Mouse (Mus musculus): ENCODE data around the gene Adarb1.

The Adarb1 gene

DNA sequence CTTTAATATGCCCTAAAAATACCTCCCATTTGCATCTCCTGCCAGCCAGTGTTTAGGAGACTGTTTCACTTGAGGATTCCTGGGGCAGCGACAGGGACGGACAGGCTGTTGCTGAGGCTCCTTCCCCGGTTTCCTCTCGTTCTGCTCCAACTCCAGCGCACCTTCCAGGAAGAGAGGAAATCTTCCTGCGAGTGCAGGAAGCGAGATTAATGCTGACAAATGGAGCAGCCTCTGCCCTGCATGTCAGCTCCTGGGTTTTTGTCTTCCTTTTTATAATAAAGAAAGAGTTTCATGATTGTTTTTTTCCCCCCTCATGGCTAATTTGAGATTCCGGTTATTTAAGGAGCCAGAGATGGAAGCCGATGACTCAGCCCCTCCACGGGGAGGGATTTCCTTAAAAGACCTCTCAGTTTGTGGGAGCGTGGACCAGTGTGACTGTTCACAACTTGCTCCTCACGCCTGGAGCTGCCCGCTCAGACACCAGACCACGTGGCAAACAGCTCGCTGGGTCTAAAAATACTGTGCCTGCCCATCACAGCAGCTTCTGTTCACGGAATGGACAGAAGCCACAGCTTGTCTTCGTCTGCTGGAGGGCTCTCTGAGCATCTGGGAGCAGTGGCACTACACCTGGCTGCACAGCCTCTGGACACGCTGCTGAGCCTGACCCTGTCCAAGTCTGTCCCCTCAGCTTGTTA lies 16.5 kb upstream of the Adarb1 start:
- WGBS = 6% methylated on average over 18 of the region's 18 CpGs

DNA sequence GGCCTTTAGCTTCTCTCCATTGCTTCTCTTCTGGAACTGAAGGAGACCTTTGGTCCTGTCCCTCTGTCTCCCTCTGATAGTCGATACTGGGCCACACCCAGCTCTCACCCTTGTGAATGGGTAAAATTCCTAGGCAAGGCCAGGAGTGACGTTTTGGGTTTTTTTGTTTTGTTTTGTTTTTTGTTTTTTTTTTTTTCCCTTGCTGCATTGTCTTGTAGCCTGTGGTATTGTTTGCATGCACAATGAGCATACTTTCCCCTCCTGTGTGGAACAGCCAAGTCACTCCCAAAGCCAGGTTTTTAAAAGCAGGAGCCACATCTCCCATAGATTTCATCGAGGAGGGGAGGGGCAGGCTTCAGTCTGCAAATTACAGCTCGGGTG lies 16.0 kb upstream of the Adarb1 start:
- WGBS = 15% methylated on average over 4 of the region's 4 CpGs

DNA sequence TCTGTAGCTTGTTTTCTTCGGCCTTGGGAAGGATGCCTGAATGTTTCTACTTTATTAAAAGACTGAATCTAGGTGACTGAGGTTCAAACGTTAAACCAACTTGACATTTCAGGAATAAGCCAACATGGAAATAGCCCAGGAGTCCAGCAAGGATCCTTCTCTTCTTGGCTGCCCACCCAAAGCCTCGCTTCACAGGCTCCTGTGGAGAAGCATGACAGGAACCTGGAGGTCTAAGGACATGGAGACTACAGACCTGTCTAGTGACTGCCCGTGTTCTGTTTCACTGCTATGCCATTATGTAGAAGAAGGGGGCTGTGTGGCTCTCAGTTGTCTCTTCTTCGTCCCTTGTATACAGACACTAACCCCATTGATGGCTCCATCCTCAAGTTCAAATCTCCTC lies 11.9 kb upstream of the Adarb1 start:
- 93% methylated on average over 5 of the region's 5 CpGs for WGBS

DNA sequence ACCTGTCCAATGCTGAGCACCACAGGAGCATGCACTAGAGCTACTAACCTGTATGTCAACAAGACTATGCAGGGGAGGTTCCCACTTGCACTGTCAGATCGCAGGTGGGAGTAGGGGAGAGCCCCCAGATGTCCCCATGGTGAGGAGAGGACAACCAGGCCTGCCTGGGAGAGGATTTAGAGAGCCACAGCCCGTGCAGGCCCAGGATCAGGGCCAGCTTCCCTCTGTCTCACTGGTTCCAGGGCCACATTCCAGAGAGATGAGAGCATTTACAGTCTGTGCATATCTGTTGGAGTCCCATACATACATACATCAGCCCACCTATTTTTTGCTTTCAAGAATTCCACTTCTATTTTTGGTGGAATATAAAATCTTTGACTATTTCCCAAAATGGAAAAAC lies 9.5 kb upstream of the Adarb1 start:
- WGBS = 35% methylated on average over 2 of the region's 2 CpGs

DNA sequence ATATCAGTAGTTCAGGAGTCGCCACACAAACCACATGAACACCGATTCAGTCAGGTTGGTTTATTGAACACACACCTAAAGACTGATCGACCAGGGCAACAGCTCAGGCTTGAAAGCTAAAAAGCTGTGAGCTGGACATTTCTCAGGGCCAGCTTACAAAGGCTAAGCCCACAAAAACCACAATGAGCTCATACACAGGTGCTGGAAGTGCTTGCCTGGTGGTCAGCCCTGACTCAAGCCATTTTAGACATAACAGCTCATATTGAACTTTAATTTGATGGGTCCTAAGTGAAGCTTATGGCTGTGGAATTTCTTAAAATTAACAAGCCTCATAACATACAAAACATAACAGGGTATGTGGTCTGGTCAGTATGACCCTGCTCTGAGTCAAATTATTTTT lies 2.1 kb upstream of the Adarb1 start:
- WGBS = 99% methylated on average over 3 of the region's 3 CpGs

DNA sequence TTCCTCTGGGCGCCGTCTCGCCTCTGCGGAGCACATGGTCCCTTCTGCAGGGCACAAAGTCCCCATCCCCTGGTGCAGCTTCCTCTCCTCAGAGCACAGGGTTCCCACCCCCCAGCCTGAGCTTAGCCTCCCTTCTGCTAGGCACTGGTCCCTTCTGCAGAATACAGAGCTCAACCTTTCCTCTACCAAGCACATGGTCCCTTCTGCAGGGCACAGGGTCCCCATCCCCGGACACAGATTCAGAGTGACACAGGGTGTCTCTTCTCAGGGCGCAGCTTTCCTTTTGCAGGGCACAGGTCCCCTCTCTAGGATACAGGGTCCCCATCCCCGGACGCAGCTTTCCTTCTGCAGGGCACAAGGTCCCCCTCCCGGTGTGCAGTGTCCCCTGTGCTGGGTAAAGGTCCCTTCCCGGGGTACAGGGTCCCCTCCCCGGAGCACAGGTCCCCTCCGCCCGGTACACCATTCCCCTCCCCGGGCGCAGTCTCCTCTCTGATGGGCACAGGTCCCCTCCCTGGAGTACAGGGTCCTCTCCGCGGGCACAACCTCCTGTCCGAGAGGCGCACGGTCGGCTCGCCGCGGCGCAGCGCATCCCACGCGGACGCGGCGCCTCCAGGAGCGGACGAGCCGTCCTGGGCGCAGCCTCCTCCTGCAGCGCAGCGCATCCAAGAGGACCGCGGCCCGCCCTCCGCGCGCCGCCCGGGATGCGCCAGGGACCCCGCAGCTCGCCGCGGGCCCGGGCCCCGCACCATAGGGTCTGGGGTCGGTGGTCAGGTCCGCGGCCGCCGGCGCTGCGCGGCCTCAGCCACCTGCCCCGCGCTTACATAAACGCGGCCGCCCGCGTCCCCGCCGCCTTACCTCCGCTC lies 599 bp downstream of the Adarb1 start:
- under 1% methylated on average over 70 of the region's 70 CpGs for WGBS

DNA sequence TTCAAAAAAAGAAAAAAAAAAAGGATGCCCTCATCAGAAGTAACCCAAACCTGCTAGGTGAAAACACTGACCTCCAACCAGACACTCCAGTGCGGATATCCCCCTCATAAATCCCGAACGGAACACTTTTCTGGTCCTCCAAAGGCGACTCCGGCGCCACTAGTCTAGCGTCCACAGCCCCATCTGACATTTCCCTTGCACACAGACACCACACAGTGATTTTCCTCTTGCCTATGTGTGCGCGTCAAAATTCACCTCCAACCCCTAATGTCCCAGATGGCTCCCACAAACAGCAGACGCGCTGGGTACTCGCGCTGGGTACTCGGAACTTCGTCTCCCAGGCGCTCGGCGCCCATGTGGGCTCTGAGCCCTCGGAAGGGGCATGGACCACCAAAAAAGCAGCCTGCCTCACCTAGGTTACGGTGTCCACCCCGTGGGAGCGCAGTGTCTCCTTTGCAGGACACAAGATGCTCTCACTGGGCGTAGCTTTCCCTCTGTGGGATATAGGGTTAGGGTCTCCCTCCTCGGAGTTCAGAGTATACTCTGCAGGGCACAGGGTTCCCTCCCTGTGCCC lies 1.3 kb downstream of the Adarb1 start:
- WGBS = 11% methylated on average over 24 of the region's 24 CpGs

DNA sequence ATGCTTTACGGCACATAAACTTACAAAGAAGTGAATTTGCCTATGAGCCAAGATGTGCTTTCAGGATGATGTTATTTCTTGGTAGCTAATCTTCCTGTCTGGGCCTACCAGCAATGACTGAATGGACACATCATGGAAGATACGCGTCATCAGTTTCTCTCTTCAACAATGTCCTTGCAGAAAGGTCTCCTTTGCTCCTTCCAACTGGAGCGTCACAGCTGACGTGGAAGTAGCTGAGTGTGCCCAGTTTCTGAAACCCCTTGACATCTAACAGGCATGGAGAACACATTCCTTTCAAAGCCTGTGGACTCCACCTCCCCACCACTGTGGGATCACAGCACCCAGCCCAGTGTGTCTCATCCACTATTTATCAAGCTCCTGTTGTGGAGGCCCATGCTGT lies 2.2 kb downstream of the Adarb1 start:
- WGBS = 89% methylated on average over 5 of the region's 5 CpGs

DNA sequence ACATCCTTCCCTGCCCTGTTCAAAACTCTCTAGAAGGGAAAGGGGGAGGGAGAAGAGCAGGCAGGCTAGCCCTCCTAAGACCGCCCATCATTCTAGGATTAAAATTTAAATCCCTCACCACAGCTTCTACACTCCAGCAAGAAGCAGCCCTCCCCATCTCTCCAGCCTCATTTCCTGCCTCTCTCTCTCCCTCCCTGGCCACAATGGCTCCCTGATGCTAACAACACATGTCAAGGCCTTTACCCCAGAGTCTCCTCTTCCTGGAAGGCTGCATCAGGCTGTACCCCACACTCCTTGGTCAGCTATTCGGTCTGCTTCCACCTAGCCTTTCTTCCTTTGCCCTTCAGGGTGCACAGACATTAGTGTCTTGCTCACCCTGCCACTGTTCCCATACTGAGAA lies 4.3 kb downstream of the Adarb1 start:
- WGBS = 80% methylated on average over 2 of the region's 2 CpGs

DNA sequence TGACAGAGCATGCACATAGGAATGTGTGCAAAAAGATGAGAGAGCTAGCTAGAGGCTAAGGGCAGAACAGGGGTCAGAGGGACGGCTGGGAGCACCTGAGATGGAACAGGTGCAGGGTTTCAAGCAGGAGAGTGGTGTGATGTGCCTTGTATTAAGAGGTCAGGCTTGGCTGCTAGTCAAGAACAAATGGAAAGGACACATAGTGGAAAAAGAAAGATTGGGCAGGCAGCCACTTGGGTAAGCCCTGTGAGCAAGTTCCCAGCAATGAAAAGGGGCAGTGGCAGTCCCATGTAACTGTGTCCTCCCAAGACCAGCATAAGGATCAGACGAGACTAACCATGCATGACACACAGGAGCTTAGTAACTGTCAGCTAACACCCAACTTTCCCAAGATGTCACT lies 8.9 kb downstream of the Adarb1 start:
- 72% methylated on average over 2 of the region's 2 CpGs for WGBS

DNA sequence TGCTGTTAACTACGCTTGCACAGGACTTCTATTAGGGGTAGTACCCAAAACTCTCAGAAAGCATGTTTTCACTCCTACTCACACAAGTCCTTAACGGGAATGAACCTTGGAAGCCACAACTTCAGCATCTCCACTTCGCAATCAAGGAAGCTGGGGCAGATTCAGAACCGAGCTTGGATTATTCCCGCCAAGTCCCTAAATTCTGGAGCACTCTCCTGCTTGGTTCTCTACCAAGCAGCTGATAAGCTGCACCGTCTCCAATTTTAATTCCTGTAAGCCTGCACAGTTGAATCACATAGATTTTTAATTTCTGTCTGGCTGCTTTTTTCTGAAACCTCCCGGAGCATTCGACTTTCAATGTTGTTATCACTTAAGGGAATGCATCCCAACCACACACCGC lies 9.8 kb downstream of the Adarb1 start:
- WGBS = 59% methylated on average over 9 of the region's 9 CpGs

DNA sequence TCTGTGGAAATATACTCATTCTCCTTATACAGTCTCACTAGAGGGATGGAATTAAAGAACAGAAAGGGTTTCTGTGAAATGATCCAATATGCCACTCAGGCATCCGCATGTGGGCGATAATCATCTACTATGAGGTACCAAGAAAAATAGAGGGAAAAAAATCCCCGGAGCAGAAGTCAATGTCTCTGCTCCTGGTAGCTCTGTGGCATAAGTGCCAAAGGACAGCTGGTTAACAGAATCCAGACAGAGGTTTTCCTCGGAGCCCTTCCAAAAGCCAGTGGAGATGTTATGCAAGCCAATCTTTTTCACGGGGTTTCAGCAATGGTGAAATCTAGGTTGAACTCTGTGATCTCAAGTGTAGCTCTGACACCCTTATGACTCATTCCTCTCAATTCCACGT lies 11.6 kb downstream of the Adarb1 start:
- WGBS = 31% methylated on average over 6 of the region's 6 CpGs

DNA sequence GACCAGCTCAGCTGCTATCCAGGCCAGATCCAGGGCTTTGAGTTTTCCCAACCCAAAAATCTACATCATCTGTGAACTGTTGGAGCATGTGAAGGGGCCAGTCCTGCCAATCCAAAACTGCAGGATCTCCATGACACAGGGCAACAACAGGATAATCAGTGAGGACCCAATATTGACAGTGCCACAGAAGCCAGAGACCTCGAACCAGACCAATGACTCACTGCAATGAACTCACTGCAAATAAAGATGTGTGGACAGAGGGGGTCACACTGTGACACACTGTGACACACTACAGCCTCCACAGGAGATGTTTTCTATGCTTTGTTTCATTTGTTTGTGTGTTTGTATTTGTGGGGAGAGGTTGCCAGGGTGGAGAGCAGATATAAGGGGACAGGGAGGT lies 15.6 kb downstream of the Adarb1 start:
- 69% methylated on average over 1 of the region's 1 CpGs for WGBS

DNA sequence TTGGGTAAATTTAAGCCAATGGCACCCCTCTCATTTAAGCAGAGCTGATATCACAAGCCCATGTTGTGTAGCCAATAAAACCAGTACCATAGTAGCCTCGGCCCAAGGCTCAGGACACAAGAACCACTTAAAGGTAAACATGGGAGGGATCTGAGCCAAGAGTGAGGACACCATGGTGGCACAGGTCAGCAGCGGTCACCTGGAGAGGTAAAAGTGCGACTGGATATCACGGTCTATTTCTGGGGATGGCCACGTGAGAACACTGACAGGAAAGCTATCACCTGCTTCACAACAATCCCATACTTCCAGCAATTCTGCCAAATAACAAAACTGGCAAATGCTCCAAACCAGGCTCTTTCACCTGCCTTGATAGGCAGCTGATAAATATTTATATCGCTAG lies 17.0 kb downstream of the Adarb1 start:
- 88% methylated on average over 6 of the region's 6 CpGs for WGBS

DNA sequence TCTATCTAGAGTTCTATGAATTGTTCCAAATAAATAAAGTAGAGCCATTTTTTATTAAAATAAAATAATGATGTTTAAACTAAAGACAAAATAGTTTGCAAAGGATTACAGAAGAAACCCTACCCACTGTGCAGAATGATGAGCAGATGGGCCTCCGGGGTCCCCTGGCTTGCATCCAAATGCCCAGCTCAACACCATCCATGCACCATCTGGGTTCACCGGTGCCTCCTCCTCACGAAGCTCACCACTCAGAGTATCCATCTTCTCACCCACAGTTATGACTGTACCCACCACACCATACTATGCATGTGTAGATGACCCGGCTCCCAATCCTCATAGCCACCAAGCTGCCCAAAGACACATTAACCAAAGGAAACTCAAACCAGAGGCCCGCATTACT lies 18.1 kb downstream of the Adarb1 start:
- WGBS = 66% methylated on average over 5 of the region's 5 CpGs

DNA sequence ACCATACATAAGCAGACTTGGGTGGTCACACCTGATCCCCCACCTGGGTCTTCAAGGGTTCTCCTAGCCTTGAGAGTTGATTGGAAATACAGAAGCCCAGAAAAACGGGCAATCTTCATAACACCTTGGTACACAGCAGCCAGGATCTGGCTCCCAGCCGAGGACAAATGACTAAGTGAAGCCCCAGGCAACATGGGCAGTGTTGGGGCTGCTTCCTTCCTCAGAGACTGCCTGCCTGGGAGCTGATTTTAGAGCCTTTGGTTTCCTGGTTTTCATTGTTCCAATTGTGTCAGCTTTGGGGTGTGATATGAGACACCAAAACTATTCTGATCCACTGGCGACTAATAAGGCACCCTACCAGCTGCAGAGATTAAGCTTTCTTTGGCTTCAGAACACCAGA lies 20.0 kb downstream of the Adarb1 start:
- WGBS = 40% methylated on average over 3 of the region's 3 CpGs

DNA sequence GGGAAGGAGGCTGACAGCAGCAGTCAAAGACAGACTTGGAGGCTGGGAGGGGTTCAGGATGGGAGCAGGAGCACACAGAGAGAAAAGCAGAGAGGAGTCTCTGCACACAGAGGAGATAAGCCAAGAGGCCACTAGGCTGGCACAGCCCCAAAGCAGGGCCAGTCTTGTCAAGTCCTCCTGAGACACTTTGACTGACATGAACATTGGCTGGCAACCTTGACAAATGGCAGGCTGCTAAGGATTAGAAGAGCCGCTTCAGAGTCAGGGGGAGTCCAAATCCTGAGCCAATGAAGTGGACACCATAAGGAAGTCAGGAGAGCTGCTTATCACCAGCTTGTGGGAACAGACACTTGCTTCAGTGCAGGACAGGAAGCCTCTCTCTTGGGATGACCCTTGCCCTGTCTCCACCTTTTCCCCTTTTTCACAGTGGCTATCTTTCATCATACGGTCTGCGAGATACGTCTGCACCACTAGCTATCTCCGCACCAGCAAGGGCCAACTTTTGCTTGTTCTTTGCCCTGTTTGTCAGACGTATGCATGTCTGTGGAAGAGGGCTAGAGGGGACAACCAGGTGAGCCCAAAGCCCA lies 20.9 kb downstream of the Adarb1 start:
- 83% methylated on average over 6 of the region's 6 CpGs for WGBS

DNA sequence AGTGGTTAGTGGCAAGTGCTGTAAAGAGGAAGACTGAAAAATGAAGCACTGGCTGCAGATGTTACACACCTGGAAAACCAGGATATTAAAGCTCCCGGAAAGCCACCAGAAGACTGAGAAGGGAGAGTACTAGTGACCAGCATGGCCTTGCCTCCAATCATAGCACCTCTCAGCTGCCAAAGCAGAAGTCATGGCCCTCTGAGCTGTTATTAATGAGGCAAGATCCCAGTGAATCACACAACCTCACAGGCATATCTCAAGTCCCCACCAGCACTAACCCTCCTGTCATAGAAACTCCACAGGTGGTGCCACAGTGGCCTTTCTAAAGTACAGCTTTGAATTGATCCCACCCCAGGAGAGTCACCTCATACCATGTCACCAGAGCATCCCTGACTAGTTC lies 22.1 kb downstream of the Adarb1 start:
- 91% methylated on average over 1 of the region's 1 CpGs for WGBS

DNA sequence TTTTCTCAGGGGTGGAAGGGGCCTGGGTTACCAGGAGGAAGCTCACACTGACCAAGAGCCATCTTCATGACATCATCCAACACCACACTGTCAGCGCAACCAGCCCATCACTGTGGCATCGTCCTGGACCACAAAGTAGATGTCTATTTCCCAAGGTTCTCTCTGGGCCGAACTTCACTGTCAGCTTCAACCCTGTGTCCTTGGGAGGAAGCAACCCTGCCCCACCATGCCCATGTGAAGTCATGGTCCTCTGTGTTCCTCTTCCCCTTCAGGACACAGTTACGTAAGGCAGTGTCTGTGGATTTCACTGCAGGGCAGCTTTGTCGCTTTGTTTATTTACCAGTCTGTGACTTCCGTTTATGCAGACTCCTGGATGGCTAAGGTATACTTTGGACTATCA lies 27.0 kb downstream of the Adarb1 start:
- 84% methylated on average over 6 of the region's 6 CpGs for WGBS

DNA sequence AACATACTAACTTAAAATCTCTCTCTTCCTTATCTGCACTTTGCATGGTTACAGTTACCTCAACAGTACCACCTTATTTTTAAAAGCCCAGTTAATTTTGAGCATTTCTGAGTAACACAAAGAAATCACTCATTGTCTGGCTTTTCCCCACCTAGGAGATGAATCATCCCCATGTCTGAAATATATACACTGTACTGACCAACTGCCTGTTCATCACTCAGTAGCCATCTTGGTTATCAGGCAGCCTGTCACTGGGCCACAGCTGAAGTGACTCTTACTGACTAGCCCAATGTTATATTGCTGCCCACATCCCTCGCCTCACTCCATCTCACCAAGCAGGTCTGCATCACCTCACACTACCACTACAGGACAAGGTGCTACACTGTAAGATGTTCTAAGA lies 30.5 kb downstream of the Adarb1 start:
- 100% methylated on average over 1 of the region's 1 CpGs for WGBS

DNA sequence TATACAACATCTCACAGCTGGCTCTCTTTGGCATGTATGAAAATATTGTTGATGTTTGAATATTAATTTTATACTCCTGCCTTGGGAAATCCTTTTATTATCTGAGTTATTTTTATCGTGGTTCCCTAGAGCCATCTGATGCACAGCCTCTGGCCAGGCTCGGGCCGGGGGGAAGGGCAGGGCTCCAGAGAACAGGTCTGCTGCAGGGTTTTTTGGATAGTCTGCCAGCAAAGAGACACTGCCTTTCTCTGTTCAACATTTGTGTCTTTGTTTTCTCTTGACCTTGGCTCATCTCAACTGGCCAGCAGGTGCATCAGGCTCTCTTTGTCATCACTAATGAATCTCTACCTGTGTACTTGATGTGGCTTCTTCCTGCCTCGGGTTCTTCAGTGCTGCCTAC lies 32.3 kb downstream of the Adarb1 start:
- WGBS = 69% methylated on average over 4 of the region's 4 CpGs

DNA sequence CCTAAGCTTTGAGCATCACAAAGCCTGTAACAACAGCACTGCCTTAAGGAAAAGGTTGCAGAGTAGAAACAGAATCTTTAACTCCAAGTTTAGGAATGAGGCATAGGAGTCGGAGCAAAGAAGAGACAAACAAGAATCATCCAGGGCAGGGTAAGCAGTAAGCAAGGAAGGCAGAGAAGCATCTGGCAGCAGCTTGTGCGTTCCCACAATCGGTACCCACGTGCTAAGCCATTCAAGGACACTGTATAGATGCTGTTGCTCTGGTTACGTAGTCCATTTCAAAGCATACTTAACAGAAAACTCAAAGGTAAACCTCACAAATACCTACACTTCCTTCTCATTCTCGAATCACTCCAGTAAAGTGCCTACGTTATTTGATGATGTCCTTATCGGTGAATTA lies 35.0 kb downstream of the Adarb1 start:
- WGBS = 33% methylated on average over 8 of the region's 8 CpGs

DNA sequence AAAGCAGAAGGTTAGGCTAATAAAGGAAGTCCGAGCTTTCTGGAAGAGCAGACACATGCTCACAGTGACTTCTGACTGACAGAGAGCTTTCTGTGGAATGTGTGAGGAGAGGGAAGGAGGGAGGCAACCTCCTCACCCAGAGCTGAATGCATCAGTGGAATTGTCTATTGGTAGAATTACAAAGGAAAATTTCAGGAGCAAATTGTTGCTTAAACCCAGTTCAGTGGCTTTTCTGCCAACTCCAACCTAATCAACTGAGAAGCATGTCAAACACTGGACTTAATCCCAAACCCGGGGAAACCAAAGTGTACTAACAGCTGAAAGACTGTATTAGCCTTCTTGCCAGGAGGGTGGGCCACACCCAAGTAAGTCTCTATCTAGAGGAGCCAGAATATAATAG lies 36.9 kb downstream of the Adarb1 start:
- WGBS = 45% methylated on average over 2 of the region's 2 CpGs
